Mouse (Mus musculus) limb, embryonic 11.5 days (tissue): ENCODE results near the gene 6030452D12Rik. TPM values are rescaled to one million over a fixed set of nuclear protein-coding genes. Genes with fewer than 3 reads are reported as not detected.

Experiments
- ATAC-seq: fragments of 200-750 bp; cut with Nextera tagmentation; 2 replicates; pipeline ENCODE4 v1.8.0; 2017; ENCODE audit warnings: low read depth; ENCODE audit not compliant: insufficient number of reproducible peaks, low FRiP score, low TSS enrichment
- DNase-seq: peaks from one replicate; pipeline ENCODE4 v3.0.0-alpha.2; 2015; ENCODE audit warnings: low spot score
- H3K27ac ChIP-seq: fragments of 300-500 bp; sonication (generic); replicated peaks from 2 replicates; pipeline ENCODE4 v1.5.1; 2014; ENCODE audit warnings: low read depth, mild to moderate bottlenecking, low read length
- H3K27me3 ChIP-seq: fragments of 300-500 bp; sonication (generic); 2 replicates; pipeline ENCODE4 v1.6.1; 2014; ENCODE audit warnings: mild to moderate bottlenecking, low read length, mixed read lengths; ENCODE audit not compliant: control insufficient read depth, insufficient read depth
- H3K36me3 ChIP-seq: fragments of 300-500 bp; sonication (generic); 2 replicates; pipeline ENCODE4 v1.6.1; 2014; ENCODE audit warnings: mild to moderate bottlenecking, low read length, moderate library complexity, mixed read lengths; ENCODE audit not compliant: control insufficient read depth, insufficient read depth
- H3K4me1 ChIP-seq: fragments of 300-500 bp; sonication (generic); 2 replicates; pipeline ENCODE4 v1.6.1; 2014; ENCODE audit warnings: low read length, mixed read lengths; ENCODE audit not compliant: control insufficient read depth, insufficient read depth
- H3K4me2 ChIP-seq: fragments of 300-500 bp; sonication (generic); 2 replicates; pipeline ENCODE4 v1.6.1; 2014; ENCODE audit warnings: low read depth, mild to moderate bottlenecking, moderate library complexity; ENCODE audit not compliant: severe bottlenecking
- H3K4me3 ChIP-seq: fragments of 300-500 bp; sonication (generic); 2 replicates; pipeline ENCODE4 v1.5.1; 2014; ENCODE audit warnings: low read depth, low read length
- H3K9ac ChIP-seq: fragments of 300-500 bp; sonication (generic); 2 replicates; pipeline ENCODE4 v1.6.1; 2014; ENCODE audit warnings: mild to moderate bottlenecking, low read length
- H3K9me3 ChIP-seq: fragments of 300-500 bp; sonication (generic); 2 replicates; pipeline ENCODE4 v1.6.1; 2016; ENCODE audit warnings: low read length; ENCODE audit not compliant: control insufficient read depth
- WGBS: fragments of 180-500 bp; shearing (Covaris S2); extraction: QIAGEN DNeasy Blood & Tissue Kit; methylation state at CpG from one replicate; pipeline ENCODE4 v1.1.7; 2014; 5-methylcytosine and 5-hydroxymethylcytosine counted together
- polyA plus RNA-seq: library from polyadenylated mRNA; unstranded; fragments of >200 nt; fragmentation: Nextera tagmentation; extraction: Ambion mirVana; gene quantifications from 2 replicates; pipeline ENCODE4 v1.2.1, GENCODE M21; 2014

The 6030452D12Rik gene
- polyA plus RNA-seq: not detected in 2 replicates

GRCm38 (mm10) chr8:106500018-106500685 lies at the start of gene 6030452D12Rik:
TSS of gene 6030452D12Rik (plus strand) at chr8:106500522.
- Histone ChIP-seq H3K27me3 (no peaks in the 10 kb centered on the region), H3K4me2 (no peak within 1 kb of the TSS), H3K4me3 (no peak within 1 kb of the TSS), H3K4me1 (no peaks in the 10 kb centered on the region), H3K27ac (no peak within 1 kb of the TSS), H3K9me3 (no peaks in the 10 kb centered on the region), H3K36me3 (no peaks in the 10 kb centered on the region), H3K9ac (no peak within 1 kb of the TSS)
- no peak for ATAC-seq
- DNase-seq: no peak
- WGBS: 82% methylated on average over 8 of the region's 8 CpGs

- Histone ChIP-seq H3K4me3 (no peak overlapping the region), H3K9ac (no peak overlapping the region), H3K9me3 (no peaks in the 10 kb centered on the region), H3K4me2 (no peak overlapping the region), H3K36me3 (no peaks in the 10 kb centered on the region), H3K27me3 (no peaks in the 10 kb centered on the region), H3K27ac (no peak overlapping the region), H3K4me1 (no peaks in the 10 kb centered on the region)
- ATAC-seq (no peak), DNase-seq (no peak)
- WGBS: 68% methylated on average over 6 of the region's 6 CpGs
Observed at GRCm38 (mm10) chr8:106451301-106452085, 48.8 kb upstream of the 6030452D12Rik start.

DNA sequence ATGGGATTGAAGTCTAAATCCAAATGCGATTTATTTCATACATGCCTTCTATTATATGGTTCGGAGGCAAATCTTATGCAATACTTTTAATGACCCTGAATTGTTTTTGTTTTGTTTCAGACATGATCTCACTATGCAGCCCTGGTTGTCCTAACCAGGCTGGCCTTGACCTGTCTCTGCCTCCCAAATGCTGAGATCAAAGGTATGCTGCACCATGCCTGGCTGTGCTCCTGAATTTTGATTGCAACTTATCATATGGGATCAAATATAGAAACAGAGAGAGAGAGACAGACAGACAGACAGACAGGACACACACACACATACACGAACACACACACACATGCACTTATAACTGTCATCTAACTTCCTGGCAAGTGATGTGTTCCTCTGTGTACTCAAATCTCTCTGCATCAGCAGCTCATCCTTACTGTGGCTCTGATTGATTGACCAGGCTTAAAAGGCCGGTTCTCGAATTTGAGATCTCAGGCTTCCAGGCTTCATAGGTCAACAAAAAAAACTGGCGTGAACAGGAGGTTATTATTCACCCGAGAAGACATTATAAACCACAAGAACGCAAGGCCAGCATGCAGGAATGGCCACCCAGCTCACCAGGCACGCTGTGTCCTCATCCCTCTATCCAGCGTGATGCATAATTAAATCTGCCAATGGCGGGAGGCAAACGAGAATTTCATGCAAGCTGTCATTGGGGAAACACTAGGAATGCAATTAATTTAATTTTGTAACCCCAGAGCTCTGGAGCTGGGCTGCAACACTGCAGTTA lies 47.4 kb upstream of the 6030452D12Rik start:
- Histone ChIP-seq H3K36me3 (no peaks in the 10 kb centered on the region), H3K4me1 (no peaks in the 10 kb centered on the region), H3K27me3 (no peaks in the 10 kb centered on the region), H3K27ac (no peak overlapping the region), H3K4me3 (no peak overlapping the region), H3K4me2 (no peak overlapping the region), H3K9me3 (no peaks in the 10 kb centered on the region), H3K9ac (no peak overlapping the region)
- 73% methylated on average over 12 of the region's 12 CpGs for WGBS
- DNase-seq (no peak), ATAC-seq (no peak)

- WGBS: 80% methylated on average over 11 of the region's 11 CpGs
Observed at GRCm38 (mm10) chr8:106454036-106454435, 46.3 kb upstream of the 6030452D12Rik start.

DNA sequence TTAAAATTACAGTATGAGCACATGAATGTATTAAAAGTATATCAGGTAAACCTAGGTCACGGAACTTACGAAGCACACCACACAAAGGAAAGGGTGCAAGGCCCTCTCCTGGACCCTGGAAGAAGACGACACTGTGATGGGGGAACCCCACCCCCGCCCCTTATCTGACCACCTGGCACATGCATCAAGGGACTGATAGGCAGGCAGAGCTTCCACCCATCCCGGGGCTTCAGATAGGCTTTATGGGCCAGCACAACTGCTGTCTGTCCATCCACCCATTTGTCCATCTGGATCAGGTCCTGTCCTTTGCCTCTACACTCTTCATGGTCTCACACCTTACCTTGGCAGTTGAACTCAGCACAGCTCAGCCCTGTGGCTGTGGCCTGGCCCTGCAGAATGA lies 38.2 kb upstream of the 6030452D12Rik start:
- Histone ChIP-seq H3K4me2 (no peak overlapping the region), H3K4me3 (no peak overlapping the region), H3K27me3 (no peaks in the 10 kb centered on the region), H3K9ac (no peak overlapping the region), H3K27ac (no peak overlapping the region), H3K4me1 (no peaks in the 10 kb centered on the region), H3K36me3 (no peaks in the 10 kb centered on the region), H3K9me3 (no peaks in the 10 kb centered on the region)
- WGBS: 68% methylated on average over 5 of the region's 5 CpGs
- DNase-seq (no peak), ATAC-seq (no peak)

More at GRCm38 (mm10) chr8:106454036-106454435, 46.3 kb upstream of the 6030452D12Rik start:
- Histone ChIP-seq H3K9me3 (no peaks in the 10 kb centered on the region), H3K4me1 (no peaks in the 10 kb centered on the region), H3K4me2 (no peak overlapping the region), H3K36me3 (no peaks in the 10 kb centered on the region), H3K4me3 (no peak overlapping the region), H3K9ac (no peak overlapping the region), H3K27ac (no peak overlapping the region), H3K27me3 (no peaks in the 10 kb centered on the region)
- DNase-seq (no peak), ATAC-seq (no peak)

GRCm38 (mm10) chr8:106463795-106464194 lies 36.5 kb upstream of the 6030452D12Rik start:
- no peaks in the 10 kb centered on the region for H3K4me1 ChIP-seq
- ATAC-seq (no peak), DNase-seq (no peak)
- H3K9ac ChIP-seq: no peak overlapping the region
- no peaks in the 10 kb centered on the region for H3K36me3 ChIP-seq
- H3K4me2 ChIP-seq: no peak overlapping the region
- no peak overlapping the region for H3K27ac ChIP-seq
- 89% methylated on average over 6 of the region's 6 CpGs for WGBS
- H3K4me3 ChIP-seq: no peak overlapping the region
- H3K9me3 ChIP-seq: no peaks in the 10 kb centered on the region
- H3K27me3 ChIP-seq: no peaks in the 10 kb centered on the region

GRCm38 (mm10) chr8:106469485-106469884 lies 30.8 kb upstream of the 6030452D12Rik start:
- H3K9me3 ChIP-seq: no peaks in the 10 kb centered on the region
- no peaks in the 10 kb centered on the region for H3K36me3 ChIP-seq
- no peak overlapping the region for H3K9ac ChIP-seq
- no peak overlapping the region for H3K4me3 ChIP-seq
- ATAC-seq (peak; percentile 62), DNase-seq (peak; percentile 64)
- 30% methylated on average over 7 of the region's 7 CpGs for WGBS
- H3K4me1 ChIP-seq: no peaks in the 10 kb centered on the region; the same call in 1 of the 2 replicates
- H3K4me2 ChIP-seq: no peak overlapping the region
- H3K27me3 ChIP-seq: no peaks in the 10 kb centered on the region
- H3K27ac ChIP-seq: no peak overlapping the region

- 93% methylated on average over 5 of the region's 5 CpGs for WGBS
- Histone ChIP-seq H3K9ac (no peak overlapping the region), H3K27ac (no peak overlapping the region), H3K4me3 (no peak overlapping the region), H3K27me3 (no peaks in the 10 kb centered on the region), H3K4me1 (no peaks in the 10 kb centered on the region; the same call in 1 of the 2 replicates), H3K9me3 (no peaks in the 10 kb centered on the region), H3K36me3 (no peaks in the 10 kb centered on the region), H3K4me2 (no peak overlapping the region)
- DNase-seq (no peak), ATAC-seq (no peak)
Observed at GRCm38 (mm10) chr8:106474001-106474400, 26.3 kb upstream of the 6030452D12Rik start.
